Mouse (Mus musculus): ENCODE results near the gene Ly6g5c.

Gene Ly6g5c

GRCm38 (mm10) chr17:35080248-35080647 is 27.8 kb upstream of the Ly6g5c start:
- in situ Hi-C loops (cut with MboI, MseI) = no loop called here

GRCm38 (mm10) chr17:35080710-35081109 is 27.4 kb upstream of the Ly6g5c start:
- in situ Hi-C loops (cut with MboI, MseI) = no loop called here

DNA sequence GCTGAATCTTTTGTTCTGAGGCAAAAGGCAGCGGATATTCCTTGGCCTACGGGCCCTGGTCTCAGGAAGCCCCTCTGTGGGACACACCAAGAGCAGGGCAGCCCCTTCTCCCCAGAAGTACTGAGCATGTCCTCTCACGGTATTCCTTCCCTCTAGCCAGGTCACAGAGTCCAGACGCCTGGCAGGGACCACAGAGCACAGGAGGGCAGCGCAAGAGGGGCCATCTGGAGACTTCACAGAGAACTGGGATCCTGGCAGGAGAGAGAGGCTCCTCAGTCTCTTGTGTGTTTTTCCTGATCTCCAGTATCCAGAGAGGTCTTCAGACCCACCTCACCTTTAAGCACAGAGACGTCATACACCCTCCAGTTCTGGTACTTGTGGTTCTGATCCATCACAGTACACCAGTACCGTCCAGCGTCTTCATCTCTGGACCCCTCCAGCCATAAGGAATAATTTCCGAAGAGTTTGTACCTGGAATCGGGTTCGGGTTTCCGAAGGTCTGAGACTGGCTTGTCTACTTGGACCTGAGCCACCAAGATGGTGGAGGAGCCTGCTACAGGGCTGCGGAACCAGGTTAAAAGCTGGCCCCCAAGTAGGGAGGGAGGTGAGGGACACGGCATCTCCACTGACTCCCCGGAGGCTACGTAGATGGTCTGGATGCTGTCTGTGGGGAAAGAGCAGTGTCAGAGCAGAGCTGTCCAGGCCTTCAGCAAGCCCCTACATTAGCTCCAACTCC is 25.1 kb upstream of the Ly6g5c start:
- in situ Hi-C loops (cut with MboI, MseI) = no loop called here

GRCm38 (mm10) chr17:35083929-35084497 is 24.1 kb upstream of the Ly6g5c start:
- in situ Hi-C loops (cut with MboI, MseI) = no loop called here

DNA sequence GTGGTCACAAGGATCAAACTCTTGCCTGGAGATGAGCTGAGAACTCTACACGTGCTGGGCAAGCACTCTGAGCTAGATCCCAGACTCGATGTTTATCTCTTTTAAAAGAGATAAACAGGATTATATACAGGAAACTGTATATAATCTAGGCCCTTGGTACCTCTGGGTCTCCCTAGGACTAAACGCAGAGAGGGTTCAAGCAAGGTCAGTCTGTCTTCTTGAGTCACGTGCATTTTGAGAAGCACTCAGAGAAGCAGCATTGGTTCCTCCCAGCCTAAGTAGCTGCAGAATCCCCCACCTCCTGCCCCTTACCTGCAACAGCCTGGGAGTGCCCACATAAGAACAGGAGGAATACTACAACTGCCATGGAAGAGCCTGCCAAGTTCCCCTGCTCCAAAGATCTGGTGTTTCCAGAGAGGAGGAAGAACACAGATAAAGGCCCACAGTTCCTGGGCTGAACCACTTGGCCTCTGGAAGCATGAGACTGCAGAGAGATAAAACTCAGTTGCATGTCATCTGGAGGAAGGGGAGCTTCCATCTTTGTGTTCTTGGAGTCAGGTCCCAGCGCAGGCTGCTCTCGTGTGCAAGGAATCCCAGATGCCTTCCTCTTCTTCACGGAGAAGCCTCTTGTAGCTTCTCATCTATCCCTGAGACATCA is 22.7 kb upstream of the Ly6g5c start, which contains the start of gene Ly6g6f:
TSS of gene Ly6g6f (minus strand) at position 403 of the 658 bp plus-strand sequence.
- in situ Hi-C loops (cut with MboI, MseI) = no loop called here

- in situ Hi-C loops (cut with MboI, MseI) = no loop called here
Observed at GRCm38 (mm10) chr17:35088151-35088550, 19.9 kb upstream of the Ly6g5c start.

GRCm38 (mm10) chr17:35088825-35089644 is 19.0 kb upstream of the Ly6g5c start, which contains the start of gene Abhd16a:
Gene Abhd16a (plus strand): TSS chr17:35089263.
- in situ Hi-C loops (cut with MboI, MseI) = no loop called here

- in situ Hi-C loops (cut with MboI, MseI) = no loop called here
Observed at GRCm38 (mm10) chr17:35090166-35090932, 17.7 kb upstream of the Ly6g5c start.

- in situ Hi-C loops (cut with MboI, MseI) = no loop called here
Observed at GRCm38 (mm10) chr17:35092403-35093198, 15.5 kb upstream of the Ly6g5c start.

- in situ Hi-C loops (cut with MboI, MseI) = no loop called here
Observed at GRCm38 (mm10) chr17:35094475-35095365, 13.4 kb upstream of the Ly6g5c start.

GRCm38 (mm10) chr17:35096597-35096996 is 11.5 kb upstream of the Ly6g5c start:
- in situ Hi-C loops (cut with MboI, MseI) = no loop called here

- in situ Hi-C loops (cut with MboI, MseI) = no loop called here
Observed at GRCm38 (mm10) chr17:35097164-35097655, 10.9 kb upstream of the Ly6g5c start.

- in situ Hi-C loops (cut with MboI, MseI) = loop anchor here (25.0 kb wide), 1 partner anchor 463 kb away; the partner anchor contains the start of genes Atf6b, Fkbpl, Ppt2 and Prrt1
Observed at GRCm38 (mm10) chr17:35100196-35100765, 7.8 kb upstream of the Ly6g5c start.

GRCm38 (mm10) chr17:35101161-35101560 is 6.9 kb upstream of the Ly6g5c start:
- in situ Hi-C loops (cut with MboI, MseI) = loop anchor here (25.0 kb wide), 1 partner anchor 464 kb away; the partner anchor contains the start of genes Atf6b, Fkbpl, Ppt2 and Prrt1

GRCm38 (mm10) chr17:35102299-35102698 is 5.8 kb upstream of the Ly6g5c start:
- in situ Hi-C loops (cut with MboI, MseI) = loop anchor here (25.0 kb wide), 1 partner anchor 465 kb away; the partner anchor contains the start of genes Atf6b, Fkbpl, Ppt2 and Prrt1

DNA sequence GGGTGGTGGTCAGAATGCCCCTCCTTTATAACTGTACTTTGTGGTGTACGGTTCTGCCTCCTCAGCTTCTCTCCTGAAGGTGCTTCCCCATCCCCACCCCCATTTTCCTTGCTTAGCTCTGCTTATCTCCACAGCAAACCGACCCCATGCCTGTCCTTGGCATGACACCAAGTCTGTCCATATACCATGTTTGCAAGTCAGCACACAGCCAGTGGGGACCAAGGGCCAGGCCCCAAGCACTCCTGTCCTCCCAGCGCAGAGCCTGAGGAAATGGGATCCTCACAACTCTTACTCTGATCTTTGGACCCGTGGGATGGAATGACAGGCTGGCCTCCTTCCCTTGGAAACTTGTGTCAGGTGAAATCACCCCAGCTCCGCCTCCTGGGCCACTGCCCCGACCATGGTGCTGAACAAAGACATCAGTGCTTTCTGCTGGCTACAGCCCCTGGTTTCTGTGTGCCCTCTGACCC is 4.8 kb upstream of the Ly6g5c start:
- in situ Hi-C loops (cut with MboI, MseI) = loop anchor here (25.0 kb wide), 1 partner anchor 466 kb away; the partner anchor contains the start of genes Atf6b, Fkbpl, Ppt2 and Prrt1

GRCm38 (mm10) chr17:35104079-35104478 is 4.0 kb upstream of the Ly6g5c start:
- in situ Hi-C loops (cut with MboI, MseI) = loop anchor here (25.0 kb wide), 1 partner anchor 467 kb away; the partner anchor contains the start of genes Atf6b, Fkbpl, Ppt2 and Prrt1

DNA sequence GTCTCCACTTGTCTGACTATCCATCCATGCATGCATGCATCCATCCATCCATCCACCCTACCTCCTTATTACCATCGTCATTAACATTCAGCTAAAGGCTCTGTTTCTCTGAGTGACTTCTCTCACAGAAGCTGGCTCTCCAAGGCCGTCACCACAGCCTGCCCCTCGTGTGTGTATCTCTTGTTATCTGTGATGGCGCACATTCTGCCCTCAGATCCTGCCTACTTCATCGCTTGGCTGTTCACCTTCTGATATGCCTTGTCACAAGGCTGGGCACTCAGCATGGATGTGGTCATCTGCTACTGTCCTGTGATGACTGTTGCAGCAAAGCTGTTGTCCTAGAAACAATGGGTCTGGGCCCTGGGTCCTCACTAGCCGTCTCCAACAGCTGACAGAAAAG is 3.3 kb upstream of the Ly6g5c start:
- in situ Hi-C loops (cut with MboI, MseI) = loop anchor here (25.0 kb wide), 1 partner anchor 467 kb away; the partner anchor contains the start of genes Atf6b, Fkbpl, Ppt2 and Prrt1

Measured in T-helper 1 cell (primary cell).